Mouse (Mus musculus) monocyte, adult 5-6 weeks (primary cell): ENCODE results near the gene Gpr162. TPM values are rescaled to one million over a fixed set of nuclear protein-coding genes. Genes with fewer than 3 reads are reported as not detected.

Experiments
- ATAC-seq: fragments of 153-309, 156-312 bp; replicated peaks from 2 replicates; pipeline ENCODE4 v1.8.0; 2017; ENCODE audit warnings: mild to moderate bottlenecking; ENCODE audit not compliant: low TSS enrichment, insufficient number of reproducible peaks, severe bottlenecking, poor library complexity, low FRiP score
- total RNA-seq: library from RNA; stranded (forward); fragments of 200-1000, 200-491, 200-594 nt; gene quantifications from 3 replicates; pipeline ENCODE4 v1.2.3, GENCODE M21; 2017

Gene Gpr162
- total RNA-seq, 1 experiment from 2014 or later: 0.38 TPM

GRCm38 (mm10) chr6:124884714-124885500 lies 21.1 kb upstream of the Gpr162 start:
- no peak for ATAC-seq

GRCm38 (mm10) chr6:124883351-124883750 lies 19.6 kb upstream of the Gpr162 start:
- no peak for ATAC-seq

GRCm38 (mm10) chr6:124881821-124882220 lies 18.0 kb upstream of the Gpr162 start:
- ATAC-seq: no peak

GRCm38 (mm10) chr6:124879390-124879789 lies 15.6 kb upstream of the Gpr162 start:
- no peak for ATAC-seq

- no peak for ATAC-seq
Observed at GRCm38 (mm10) chr6:124874348-124874747, 10.6 kb upstream of the Gpr162 start.

- no peak for ATAC-seq
Observed at GRCm38 (mm10) chr6:124866560-124866959, 2.8 kb upstream of the Gpr162 start.

GRCm38 (mm10) chr6:124865766-124866362 lies 2.1 kb upstream of the Gpr162 start:
- no peak for ATAC-seq

- ATAC-seq: no peak
Observed at GRCm38 (mm10) chr6:124863125-124863657, 592 bp downstream of the Gpr162 start.

- no peak for ATAC-seq
Observed at GRCm38 (mm10) chr6:124862406-124863124, 1.2 kb downstream of the Gpr162 start.

- no peak for ATAC-seq
Observed at GRCm38 (mm10) chr6:124861802-124862201, 2.0 kb downstream of the Gpr162 start.

- no peak for ATAC-seq
Observed at GRCm38 (mm10) chr6:124861266-124861665, 2.5 kb downstream of the Gpr162 start.

GRCm38 (mm10) chr6:124860511-124860910 lies 3.3 kb downstream of the Gpr162 start:
- no peak for ATAC-seq

- ATAC-seq: peak; percentile 75
Observed at GRCm38 (mm10) chr6:124859725-124860124, 4.1 kb downstream of the Gpr162 start.

- no peak for ATAC-seq
Observed at GRCm38 (mm10) chr6:124858561-124859318, 5.0 kb downstream of the Gpr162 start.

- ATAC-seq: no peak
Observed at GRCm38 (mm10) chr6:124857840-124858530, 5.8 kb downstream of the Gpr162 start.

- ATAC-seq: peak; percentile 68
Observed at GRCm38 (mm10) chr6:124856916-124857839, 6.6 kb downstream of the Gpr162 start, which contains the start of gene P3h3. Gene P3h3, minus strand, starts transcription at chr6:124857752.

- ATAC-seq: no peak
Observed at GRCm38 (mm10) chr6:124856321-124856720, 7.5 kb downstream of the Gpr162 start.
